Mouse (Mus musculus): ENCODE measurements at regions not wholly inside any gene's neighbourhood (a gene's known extent, or its start where the extent isn't known, plus 50 kb on each side); places are given as distances from the start of the nearest gene placed in this dataset.

GRCm38 (mm10) chr15:97107779-97108178 lies 52.0 kb upstream of the Slc38a4 start:
- TF ChIP-seq CTCF (IDR thresholded peaks at IDR 0.05; ENCODE audit: low read depth) (no peak), EP300 (IDR thresholded peaks at IDR 0.05; ENCODE audit: low read depth) (no peak)
